Mouse (Mus musculus): Measurements from ENCODE around the gene Nav2. TPM values are rescaled to one million over a fixed set of nuclear protein-coding genes. Genes with fewer than 3 reads are reported as not detected.

Nav2 gene
- polyA plus RNA-seq, 1 experiment from 2014 or later = 4.1 TPM

GRCm38 (mm10) chr7:49632391-49632790 is 723.9 kb downstream of the Nav2 start:
- Histone ChIP-seq H3K9me3 (replicated peaks; ENCODE audit: control insufficient read depth, low read length) (no peaks in the 10 kb centered on the region), H3K9ac (ENCODE audit: low read depth, low read length) (no peak overlapping the region), H3K4me2 (ENCODE audit: low read depth, low read length) (no peak overlapping the region), H3K4me1 (ENCODE audit: control insufficient read depth, low read depth, low read length) (no peaks in the 10 kb centered on the region; the same call in 1 of the 2 replicates), H3K4me3 (ENCODE audit: low read depth, low read length) (no peak overlapping the region), H3K27ac (ENCODE audit: low read length) (no peak overlapping the region), H3K27me3 (ENCODE audit: control insufficient read depth, insufficient read depth, low read depth, low read length) (peaks cover 71% of the 10 kb centered on the region), H3K36me3 (ENCODE audit: control insufficient read depth, insufficient read depth) (no peaks in the 10 kb centered on the region)
- 4% methylated on average over 24 of the region's 24 CpGs for WGBS (ENCODE audit: insufficient replicate concordance)
- no peak for ATAC-seq (ENCODE audit: low read depth)

- Histone ChIP-seq H3K9ac (ENCODE audit: low read depth, low read length) (no peak overlapping the region), H3K36me3 (ENCODE audit: control insufficient read depth, insufficient read depth) (no peaks in the 10 kb centered on the region), H3K4me3 (ENCODE audit: low read depth, low read length) (peak overlapping the region; percentile 52), H3K27me3 (ENCODE audit: control insufficient read depth, insufficient read depth, low read depth, low read length) (peaks cover 80% of the 10 kb centered on the region), H3K4me2 (ENCODE audit: low read depth, low read length) (peak overlapping the region; percentile 55), H3K9me3 (replicated peaks; ENCODE audit: control insufficient read depth, low read length) (no peaks in the 10 kb centered on the region), H3K4me1 (ENCODE audit: control insufficient read depth, low read depth, low read length) (no peaks in the 10 kb centered on the region; the same call in 1 of the 2 replicates), H3K27ac (ENCODE audit: low read length) (no peak overlapping the region)
- peak; percentile 32; the same call in 1 of the 2 replicates for ATAC-seq (ENCODE audit: low read depth)
- WGBS (ENCODE audit: insufficient replicate concordance) = under 1% methylated on average over 33 of the region's 33 CpGs
Observed at GRCm38 (mm10) chr7:49633375-49633956, 725.0 kb downstream of the Nav2 start.

- no peak for ATAC-seq (ENCODE audit: low read depth)
- H3K27me3 ChIP-seq (ENCODE audit: control insufficient read depth, insufficient read depth, low read depth, low read length) = peaks cover 90% of the 10 kb centered on the region
Observed at GRCm38 (mm10) chr7:49634291-49635073, 726.0 kb downstream of the Nav2 start.

GRCm38 (mm10) chr7:49635074-49635621 is 726.6 kb downstream of the Nav2 start:
- H3K9ac ChIP-seq (ENCODE audit: low read depth, low read length) = no peak overlapping the region
- no peaks in the 10 kb centered on the region for H3K9me3 ChIP-seq (replicated peaks; ENCODE audit: control insufficient read depth, low read length)
- no peak overlapping the region for H3K4me2 ChIP-seq (ENCODE audit: low read depth, low read length)
- H3K36me3 ChIP-seq (ENCODE audit: control insufficient read depth, insufficient read depth) = no peaks in the 10 kb centered on the region
- ATAC-seq (ENCODE audit: low read depth) = no peak
- H3K27ac ChIP-seq (ENCODE audit: low read length) = no peak overlapping the region
- no peaks in the 10 kb centered on the region; the same call in 1 of the 2 replicates for H3K4me1 ChIP-seq (ENCODE audit: control insufficient read depth, low read depth, low read length)
- H3K27me3 ChIP-seq (ENCODE audit: control insufficient read depth, insufficient read depth, low read depth, low read length) = peaks cover 95% of the 10 kb centered on the region
- no peak overlapping the region for H3K4me3 ChIP-seq (ENCODE audit: low read depth, low read length)
- 2% methylated on average over 35 of the region's 35 CpGs for WGBS (ENCODE audit: insufficient replicate concordance)

More at GRCm38 (mm10) chr7:49634291-49635073, 726.0 kb downstream of the Nav2 start:
- no peak overlapping the region for H3K27ac ChIP-seq (ENCODE audit: low read length)
- no peaks in the 10 kb centered on the region for H3K36me3 ChIP-seq (ENCODE audit: control insufficient read depth, insufficient read depth)
- H3K9ac ChIP-seq (ENCODE audit: low read depth, low read length) = no peak overlapping the region
- WGBS (ENCODE audit: insufficient replicate concordance) = under 1% methylated on average over 26 of the region's 26 CpGs
- no peaks in the 10 kb centered on the region; the same call in 1 of the 2 replicates for H3K4me1 ChIP-seq (ENCODE audit: control insufficient read depth, low read depth, low read length)
- H3K4me3 ChIP-seq (ENCODE audit: low read depth, low read length) = peak overlapping the region; percentile 52
- H3K4me2 ChIP-seq (ENCODE audit: low read depth, low read length) = peak overlapping the region; percentile 55
- no peaks in the 10 kb centered on the region for H3K9me3 ChIP-seq (replicated peaks; ENCODE audit: control insufficient read depth, low read length)

GRCm38 (mm10) chr7:49635971-49636370 is 727.5 kb downstream of the Nav2 start:
- ATAC-seq (ENCODE audit: low read depth) = no peak
- 2% methylated on average over 22 of the region's 22 CpGs for WGBS (ENCODE audit: insufficient replicate concordance)
- peaks cover 96% of the 10 kb centered on the region for H3K27me3 ChIP-seq (ENCODE audit: control insufficient read depth, insufficient read depth, low read depth, low read length)
- no peak overlapping the region for H3K4me3 ChIP-seq (ENCODE audit: low read depth, low read length)
- H3K9me3 ChIP-seq (replicated peaks; ENCODE audit: control insufficient read depth, low read length) = no peaks in the 10 kb centered on the region
- no peak overlapping the region for H3K9ac ChIP-seq (ENCODE audit: low read depth, low read length)
- no peaks in the 10 kb centered on the region for H3K36me3 ChIP-seq (ENCODE audit: control insufficient read depth, insufficient read depth)
- no peaks in the 10 kb centered on the region; the same call in 1 of the 2 replicates for H3K4me1 ChIP-seq (ENCODE audit: control insufficient read depth, low read depth, low read length)
- H3K4me2 ChIP-seq (ENCODE audit: low read depth, low read length) = no peak overlapping the region
- H3K27ac ChIP-seq (ENCODE audit: low read length) = no peak overlapping the region

- Histone ChIP-seq H3K9me3 (replicated peaks; ENCODE audit: control insufficient read depth, low read length) (no peaks in the 10 kb centered on the region), H3K9ac (ENCODE audit: low read depth, low read length) (no peak within 1 kb of the TSS), H3K4me2 (ENCODE audit: low read depth, low read length) (no peak within 1 kb of the TSS), H3K27me3 (ENCODE audit: control insufficient read depth, insufficient read depth, low read depth, low read length) (peaks cover 94% of the 10 kb centered on the region), H3K27ac (ENCODE audit: low read length) (no peak within 1 kb of the TSS), H3K4me3 (ENCODE audit: low read depth, low read length) (no peak within 1 kb of the TSS), H3K36me3 (ENCODE audit: control insufficient read depth, insufficient read depth) (no peaks in the 10 kb centered on the region), H3K4me1 (ENCODE audit: control insufficient read depth, low read depth, low read length) (no peaks in the 10 kb centered on the region; the same call in 1 of the 2 replicates)
- 1% methylated on average over 33 of the region's 33 CpGs for WGBS (ENCODE audit: insufficient replicate concordance)
- no peak for ATAC-seq (ENCODE audit: low read depth)
Observed at GRCm38 (mm10) chr7:49636491-49637115, 728.1 kb downstream of the Nav2 start, which contains the start of gene Dbx1. Gene Dbx1, minus strand, starts transcription at chr7:49636849.

GRCm38 (mm10) chr7:49637281-49637680 is 728.8 kb downstream of the Nav2 start:
- no peaks in the 10 kb centered on the region; the same call in 1 of the 2 replicates for H3K4me1 ChIP-seq (ENCODE audit: control insufficient read depth, low read depth, low read length)
- no peak overlapping the region for H3K4me2 ChIP-seq (ENCODE audit: low read depth, low read length)
- H3K9me3 ChIP-seq (replicated peaks; ENCODE audit: control insufficient read depth, low read length) = no peaks in the 10 kb centered on the region
- 3% methylated on average over 9 of the region's 9 CpGs for WGBS (ENCODE audit: insufficient replicate concordance)
- H3K9ac ChIP-seq (ENCODE audit: low read depth, low read length) = no peak overlapping the region
- H3K36me3 ChIP-seq (ENCODE audit: control insufficient read depth, insufficient read depth) = no peaks in the 10 kb centered on the region
- H3K27ac ChIP-seq (ENCODE audit: low read length) = no peak overlapping the region
- H3K4me3 ChIP-seq (ENCODE audit: low read depth, low read length) = no peak overlapping the region
- H3K27me3 ChIP-seq (ENCODE audit: control insufficient read depth, insufficient read depth, low read depth, low read length) = peaks cover 90% of the 10 kb centered on the region
- ATAC-seq (ENCODE audit: low read depth) = no peak

- Histone ChIP-seq H3K4me1 (ENCODE audit: control insufficient read depth, low read depth, low read length) (no peaks in the 10 kb centered on the region; the same call in 1 of the 2 replicates), H3K9me3 (replicated peaks; ENCODE audit: control insufficient read depth, low read length) (no peaks in the 10 kb centered on the region), H3K4me2 (ENCODE audit: low read depth, low read length) (no peak overlapping the region), H3K4me3 (ENCODE audit: low read depth, low read length) (no peak overlapping the region), H3K27me3 (ENCODE audit: control insufficient read depth, insufficient read depth, low read depth, low read length) (peaks cover 82% of the 10 kb centered on the region), H3K9ac (ENCODE audit: low read depth, low read length) (no peak overlapping the region), H3K27ac (ENCODE audit: low read length) (no peak overlapping the region), H3K36me3 (ENCODE audit: control insufficient read depth, insufficient read depth) (no peaks in the 10 kb centered on the region)
- WGBS (ENCODE audit: insufficient replicate concordance) = 2% methylated on average over 21 of the region's 21 CpGs
- no peak for ATAC-seq (ENCODE audit: low read depth)
Observed at GRCm38 (mm10) chr7:49637851-49638663, 729.5 kb downstream of the Nav2 start.

Measured in liver, embryonic 16.5 days (tissue).